Mouse (Mus musculus) heart, embryonic 15.5 days (tissue): ENCODE results near the gene Gucd1. TPM values are rescaled to one million over a fixed set of nuclear protein-coding genes. Genes with fewer than 3 reads are reported as not detected.
"Not testable (repeated sequence)": the region's sequence is repeated elsewhere in the genome, so short reads cannot be mapped to it uniquely, and the experiment has no call there.

Experiments used
- ATAC-seq: fragments of 200-750 bp; cut with Nextera tagmentation; replicated peaks from 2 replicates; pipeline ENCODE4 v1.8.0; 2017; ENCODE audit warnings: low read depth, moderate TSS enrichment; ENCODE audit not compliant: insufficient number of reproducible peaks, insufficient read depth, low FRiP score
- H3K27ac ChIP-seq: fragments of 300-500 bp; sonication (generic); 2 replicates; pipeline ENCODE4 v1.5.1; 2015; ENCODE audit warnings: mild to moderate bottlenecking, inconsistent platforms
- H3K27me3 ChIP-seq: fragments of 300-500 bp; sonication (generic); 2 replicates; pipeline ENCODE4 v1.6.1; 2015; ENCODE audit warnings: inconsistent platforms
- H3K36me3 ChIP-seq: fragments of 300-500 bp; sonication (generic); 2 replicates; pipeline ENCODE4 v1.6.1; 2015; ENCODE audit warnings: mild to moderate bottlenecking, inconsistent platforms
- H3K4me1 ChIP-seq: fragments of 300-500 bp; sonication (generic); replicated peaks from 2 replicates; pipeline ENCODE4 v1.6.1; 2015; ENCODE audit warnings: inconsistent platforms
- H3K4me2 ChIP-seq: fragments of 300-500 bp; sonication (generic); 2 replicates; pipeline ENCODE4 v1.6.1; 2015; ENCODE audit warnings: inconsistent platforms, mild to moderate bottlenecking, moderate library complexity
- H3K4me3 ChIP-seq: fragments of 300-500 bp; sonication (generic); 2 replicates; pipeline ENCODE4 v1.5.1; 2015; ENCODE audit warnings: mild to moderate bottlenecking, inconsistent platforms
- H3K9ac ChIP-seq: fragments of 300-500 bp; sonication (generic); 2 replicates; pipeline ENCODE4 v1.6.1; 2015; ENCODE audit warnings: mild to moderate bottlenecking, inconsistent platforms
- H3K9me3 ChIP-seq: fragments of 300-500 bp; sonication (generic); replicated peaks from 2 replicates; pipeline ENCODE4 v1.6.1; 2016; ENCODE audit warnings: inconsistent platforms
- WGBS: fragments of 180-500 bp; shearing (Covaris S2); methylation state at CpG from one replicate; pipeline ENCODE4 v1.1.7; 2015; ENCODE audit warnings: mixed read lengths; 5-methylcytosine and 5-hydroxymethylcytosine counted together
- polyA plus RNA-seq: library from polyadenylated mRNA; unstranded; fragments of >200 nt; fragmentation: Nextera tagmentation; extraction: Ambion mirVana; gene quantifications from 2 replicates; pipeline ENCODE4 v1.2.1, GENCODE M21; 2015

The Gucd1 gene
- polyA plus RNA-seq, 1 experiment from 2014 or later, result 22.8 TPM

GRCm38 (mm10) chr10:75353838-75354241 is 163.9 kb downstream of the Gucd1 start:
- ATAC-seq, result not testable (repeated sequence)

GRCm38 (mm10) chr10:75352541-75352940 is 165.2 kb downstream of the Gucd1 start:
- H3K4me1 ChIP-seq, result peaks cover 6% of the 10 kb centered on the region
- H3K9me3 ChIP-seq, result no peaks in the 10 kb centered on the region
- no peak overlapping the region for H3K4me3 ChIP-seq
- no peak overlapping the region for H3K9ac ChIP-seq
- H3K36me3 ChIP-seq, result no peaks in the 10 kb centered on the region
- ATAC-seq, result no peak
- H3K27me3 ChIP-seq, result no peaks in the 10 kb centered on the region
- no peak overlapping the region for H3K27ac ChIP-seq
- 93% methylated on average over 12 of the region's 12 CpGs for WGBS
- no peak overlapping the region for H3K4me2 ChIP-seq

More at GRCm38 (mm10) chr10:75353838-75354241, 163.9 kb downstream of the Gucd1 start:
- not testable (repeated sequence) for H3K4me1 ChIP-seq, H3K27ac ChIP-seq, H3K27me3 ChIP-seq, H3K4me3 ChIP-seq, H3K9me3 ChIP-seq, H3K9ac ChIP-seq, H3K4me2 ChIP-seq, H3K36me3 ChIP-seq
- 46% methylated on average over 9 of the region's 9 CpGs for WGBS

GRCm38 (mm10) chr10:75350564-75350963 is 167.2 kb downstream of the Gucd1 start:
- 77% methylated on average over 5 of the region's 5 CpGs for WGBS
- ATAC-seq, result no peak
- no peaks in the 10 kb centered on the region; the same call in 1 of the 2 replicates for H3K9me3 ChIP-seq
- no peaks in the 10 kb centered on the region for H3K27me3 ChIP-seq
- H3K27ac ChIP-seq, result no peak overlapping the region
- no peaks in the 10 kb centered on the region; the same call in 1 of the 2 replicates for H3K36me3 ChIP-seq
- H3K4me3 ChIP-seq, result no peak overlapping the region
- peaks cover 5% of the 10 kb centered on the region for H3K4me1 ChIP-seq
- H3K9ac ChIP-seq, result no peak overlapping the region
- no peak overlapping the region for H3K4me2 ChIP-seq

- H3K4me3 ChIP-seq, result no peak overlapping the region
- ATAC-seq, result peak; percentile 50; the same call in 1 of the 2 replicates
These were observed 172.5 kb downstream of the Gucd1 start for GRCm38 (mm10) chr10:75345265-75345664.

GRCm38 (mm10) chr10:75344563-75344962 is 173.2 kb downstream of the Gucd1 start:
- 52% methylated on average over 1 of the region's 1 CpGs for WGBS
- H3K9me3 ChIP-seq, H3K4me3 ChIP-seq, H3K9ac ChIP-seq, H3K4me1 ChIP-seq, H3K27me3 ChIP-seq, H3K36me3 ChIP-seq, H3K4me2 ChIP-seq: not testable (repeated sequence)
- H3K27ac ChIP-seq, result peak overlapping the region; percentile 54; the same call in 1 of the 2 replicates
- ATAC-seq, result peak; percentile 67; the same call in 1 of the 2 replicates

More at GRCm38 (mm10) chr10:75345265-75345664, 172.5 kb downstream of the Gucd1 start:
- H3K36me3 ChIP-seq, result no peaks in the 10 kb centered on the region; the same call in 1 of the 2 replicates
- peaks cover 9% of the 10 kb centered on the region for H3K4me1 ChIP-seq
- 18% methylated on average over 2 of the region's 2 CpGs for WGBS
- H3K27me3 ChIP-seq, result no peaks in the 10 kb centered on the region
- H3K9me3 ChIP-seq, result no peaks in the 10 kb centered on the region; the same call in 1 of the 2 replicates
- H3K9ac ChIP-seq, result no peak overlapping the region
- H3K27ac ChIP-seq, result peak overlapping the region; percentile 54; the same call in 1 of the 2 replicates
- H3K4me2 ChIP-seq, result no peak overlapping the region

GRCm38 (mm10) chr10:75341936-75342335 is 175.8 kb downstream of the Gucd1 start:
- Histone ChIP-seq H3K36me3 (no peaks in the 10 kb centered on the region; the same call in 1 of the 2 replicates), H3K9me3 (no peaks in the 10 kb centered on the region; the same call in 1 of the 2 replicates), H3K4me2 (no peak overlapping the region), H3K4me1 (peaks cover 9% of the 10 kb centered on the region), H3K27me3 (no peaks in the 10 kb centered on the region), H3K9ac (no peak overlapping the region), H3K27ac (no peak overlapping the region), H3K4me3 (no peak overlapping the region)
- 37% methylated on average over 8 of the region's 8 CpGs for WGBS
- ATAC-seq, result no peak

GRCm38 (mm10) chr10:75339377-75339776 is 178.4 kb downstream of the Gucd1 start:
- WGBS, result 77% methylated on average over 7 of the region's 7 CpGs
- no peak overlapping the region for H3K27ac ChIP-seq
- no peaks in the 10 kb centered on the region for H3K36me3 ChIP-seq
- H3K27me3 ChIP-seq, result no peaks in the 10 kb centered on the region
- no peak overlapping the region for H3K9ac ChIP-seq
- peaks cover 5% of the 10 kb centered on the region for H3K4me1 ChIP-seq
- no peak for ATAC-seq
- H3K4me2 ChIP-seq, result no peak overlapping the region
- no peaks in the 10 kb centered on the region for H3K9me3 ChIP-seq
- H3K4me3 ChIP-seq, result no peak overlapping the region

GRCm38 (mm10) chr10:75338852-75339251 is 178.9 kb downstream of the Gucd1 start:
- H3K4me2 ChIP-seq, result no peak overlapping the region
- 68% methylated on average over 5 of the region's 5 CpGs for WGBS
- peaks cover 6% of the 10 kb centered on the region; the same call in 1 of the 2 replicates for H3K4me1 ChIP-seq
- no peak overlapping the region for H3K9ac ChIP-seq
- no peak overlapping the region for H3K27ac ChIP-seq
- ATAC-seq, result no peak
- no peak overlapping the region for H3K4me3 ChIP-seq
- no peaks in the 10 kb centered on the region for H3K9me3 ChIP-seq
- no peaks in the 10 kb centered on the region for H3K36me3 ChIP-seq
- no peaks in the 10 kb centered on the region for H3K27me3 ChIP-seq

- ATAC-seq, result no peak
- Histone ChIP-seq H3K4me2 (no peak overlapping the region), H3K4me3 (no peak overlapping the region), H3K36me3 (no peaks in the 10 kb centered on the region), H3K9me3 (no peaks in the 10 kb centered on the region), H3K4me1 (peaks cover 11% of the 10 kb centered on the region; the same call in 1 of the 2 replicates), H3K27me3 (no peaks in the 10 kb centered on the region), H3K9ac (no peak overlapping the region), H3K27ac (no peak overlapping the region)
- WGBS, result 82% methylated on average over 10 of the region's 10 CpGs
These were observed 180.5 kb downstream of the Gucd1 start for GRCm38 (mm10) chr10:75337231-75337630.

GRCm38 (mm10) chr10:75335075-75335474 is 182.7 kb downstream of the Gucd1 start:
- Histone ChIP-seq H3K9ac (no peak overlapping the region), H3K27me3 (no peaks in the 10 kb centered on the region), H3K27ac (no peak overlapping the region), H3K36me3 (no peaks in the 10 kb centered on the region), H3K4me1 (peaks cover 11% of the 10 kb centered on the region; the same call in 1 of the 2 replicates), H3K9me3 (no peaks in the 10 kb centered on the region), H3K4me2 (no peak overlapping the region), H3K4me3 (no peak overlapping the region)
- no peak for ATAC-seq
- 71% methylated on average over 6 of the region's 6 CpGs for WGBS

- H3K9me3 ChIP-seq, result no peaks in the 10 kb centered on the region
- H3K27me3 ChIP-seq, result no peaks in the 10 kb centered on the region
- no peak overlapping the region for H3K4me2 ChIP-seq
- WGBS, result 43% methylated on average over 7 of the region's 7 CpGs
- no peak overlapping the region for H3K27ac ChIP-seq
- H3K4me3 ChIP-seq, result no peak overlapping the region
- H3K9ac ChIP-seq, result no peak overlapping the region
- H3K4me1 ChIP-seq, result peaks cover 11% of the 10 kb centered on the region; the same call in 1 of the 2 replicates
- H3K36me3 ChIP-seq, result no peaks in the 10 kb centered on the region
- 0 out of 2 replicates have a peak, but pooled peaks have one; percentile 32 for ATAC-seq
These were observed 183.6 kb downstream of the Gucd1 start for GRCm38 (mm10) chr10:75334175-75334574.

- ATAC-seq, result no peak
- no peak overlapping the region for H3K4me2 ChIP-seq
- no peaks in the 10 kb centered on the region for H3K27me3 ChIP-seq
- no peak overlapping the region for H3K4me3 ChIP-seq
- H3K9ac ChIP-seq, result no peak overlapping the region
- H3K36me3 ChIP-seq, result no peaks in the 10 kb centered on the region
- H3K27ac ChIP-seq, result no peak overlapping the region
- H3K4me1 ChIP-seq, result peaks cover 11% of the 10 kb centered on the region; the same call in 1 of the 2 replicates
- no peaks in the 10 kb centered on the region for H3K9me3 ChIP-seq
- 88% methylated on average over 23 of the region's 23 CpGs for WGBS
These were observed 184.5 kb downstream of the Gucd1 start for GRCm38 (mm10) chr10:75333176-75333776.
